Mouse (Mus musculus): ENCODE measurements around the gene Olfr1305. TPM values are rescaled to one million over a fixed set of nuclear protein-coding genes. Genes with fewer than 3 reads are reported as not detected.

Olfr1305 gene
- total RNA-seq (2021): not detected
- long read RNA-seq, experiment 1: 0 reads
- long read RNA-seq, experiment 2: 0 reads

GRCm38 (mm10) chr2:111877049-111877448, at the start of gene Olfr1305:
Gene Olfr1305, minus strand, starts transcription at chr2:111877149.
- no peak within 1 kb of the TSS for H3K27ac ChIP-seq
- TF ChIP-seq CTCF (conservative IDR thresholded peaks at IDR 0.05): no peak
- DNase-seq (ENCODE audit: low spot score in 2 of 2): no peak
- no peak within 1 kb of the TSS for H3K4me3 ChIP-seq

- no peak within 1 kb of the TSS for H3K27ac ChIP-seq
- no peak for TF ChIP-seq CTCF (conservative IDR thresholded peaks at IDR 0.05)
- DNase-seq (ENCODE audit: low spot score in 2 of 2): no peak
- no peak within 1 kb of the TSS for H3K4me3 ChIP-seq
These were observed 39.2 kb upstream of the Olfr1305 start, which contains the start of gene Olfr1306 for GRCm38 (mm10) chr2:111916171-111916570. Gene Olfr1306, minus strand, starts transcription at chr2:111916271.

GRCm38 (mm10) chr2:111820240-111820639, 56.7 kb downstream of the Olfr1305 start, which contains the start of gene Olfr1303:
Gene Olfr1303, minus strand, starts transcription at chr2:111820340.
- Histone ChIP-seq H3K27ac (no peak within 1 kb of the TSS), H3K4me3 (no peak within 1 kb of the TSS)
- no peak for TF ChIP-seq CTCF (conservative IDR thresholded peaks at IDR 0.05)
- DNase-seq (ENCODE audit: low spot score in 2 of 2): no peak

Other genes starting within 250 kb of the Olfr1305 start
- gene Olfr1298, start 227.9 kb downstream of the Olfr1305 start, total RNA-seq (2021): not detected
- gene Olfr1299, start 215.7 kb downstream of the Olfr1305 start, total RNA-seq (2021): not detected
- gene Olfr1301, start 126.1 kb downstream of the Olfr1305 start, total RNA-seq (2021): not detected
- not detected for gene Olfr1302, start 99.7 kb downstream of the Olfr1305 start, total RNA-seq (2021)
- gene Olfr1303, start 56.8 kb downstream of the Olfr1305 start, total RNA-seq (2021): not detected
- gene Olfr1306, start 39.1 kb upstream of the Olfr1305 start, total RNA-seq (2021): not detected
- gene Olfr1307, start 72.3 kb upstream of the Olfr1305 start, total RNA-seq (2021): under 1 TPM; 0.02 to 0.05 TPM
- gene Olfr1308, start 87.8 kb upstream of the Olfr1305 start, total RNA-seq (2021): not detected
- not detected for gene Olfr1309, start 113.1 kb upstream of the Olfr1305 start, total RNA-seq (2021)
- gene Olfr1310, start 135.6 kb upstream of the Olfr1305 start, total RNA-seq (2021): not detected
- not detected for gene Olfr1311, start 147.3 kb upstream of the Olfr1305 start, total RNA-seq (2021)
- gene Olfr1312, start 173.1 kb upstream of the Olfr1305 start, total RNA-seq (2021): not detected
- not detected for gene Olfr1313, start 200.7 kb upstream of the Olfr1305 start, total RNA-seq (2021)
- gene Olfr1314, start 219.6 kb upstream of the Olfr1305 start, total RNA-seq (2021): not detected
- gene Olfr1315-ps1, start 238.3 kb upstream of the Olfr1305 start, total RNA-seq (2021): not detected

All from layer of hippocampus, adult 2 months (tissue).